Comparison of ENCODE assay signal across 9 mouse cellular contexts in the genomic region with DNA sequence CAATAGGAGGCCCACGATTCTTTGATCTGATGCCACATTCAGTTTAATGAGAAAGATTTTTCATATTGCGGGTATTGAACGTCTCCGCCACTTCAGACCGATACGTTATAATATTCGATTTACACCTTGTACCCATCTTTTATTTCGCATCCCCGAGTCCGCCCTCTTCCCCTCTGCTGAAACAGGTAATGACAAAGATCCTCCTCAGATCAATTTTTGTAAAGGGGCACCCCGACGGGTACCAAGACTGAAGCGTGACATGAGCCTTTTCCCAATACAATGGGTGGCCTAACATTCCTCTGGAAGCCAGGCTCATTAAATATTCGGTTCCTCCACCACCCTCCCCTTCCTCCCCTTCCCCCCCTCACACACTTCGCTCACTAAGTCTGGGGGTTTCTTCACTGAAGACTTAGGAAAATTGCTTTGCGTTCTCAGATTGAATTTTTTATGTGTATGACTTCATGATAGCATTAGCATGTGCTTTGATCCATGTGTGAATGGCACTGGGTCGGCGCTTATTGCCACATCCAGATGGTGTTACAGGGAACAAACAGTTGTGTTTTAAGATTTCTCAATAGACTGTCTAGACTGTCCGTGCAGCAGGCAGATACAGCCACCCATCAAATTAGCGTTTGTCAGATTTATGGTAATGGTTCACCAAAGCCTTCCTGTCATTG.
A peak's percentile ranks its signal among the peaks of the same experiment; 100 is the strongest.
DNase-seq lines count a peak whose midpoint lies in the region; ATAC-seq lines count a peak whose summit lies in the region.
"Had no signal": no experiment of that assay in that cellular context is flagged by ENCODE, and none has a peak within 500 bp of the region (broad histone marks: within the 10 kb centered on the region; RNA-seq: fewer than 3 reads in every experiment).

No protein-coding gene starts in this region.

- no peak overlapping the region for H3K27ac ChIP-seq in liver, embryonic 11.5 days (ENCODE audit: low read depth, low read length)
- H3K27ac ChIP-seq in liver, embryonic 12.5 days = no peak overlapping the region
- H3K27ac ChIP-seq in forebrain, embryonic 14.5 days (ENCODE audit: low read depth, low read length) = no peak overlapping the region
- no peak overlapping the region for H3K27ac ChIP-seq in limb, embryonic 13.5 days
- no peak overlapping the region for H3K27ac ChIP-seq in neural tube, embryonic 13.5 days (replicated peaks)
- H3K27ac ChIP-seq in intestine, embryonic 15.5 days = no peak overlapping the region

- WGBS in liver, embryonic 11.5 days = 59% methylated on average over 20 of the region's 20 CpGs
- 60% methylated on average over 20 of the region's 20 CpGs for WGBS in liver, embryonic 12.5 days (ENCODE audit: insufficient replicate concordance)
- WGBS in forebrain, embryonic 14.5 days = 14% methylated on average over 20 of the region's 20 CpGs
- 31% methylated on average over 20 of the region's 20 CpGs for WGBS in limb, embryonic 13.5 days
- 15% methylated on average over 20 of the region's 20 CpGs for WGBS in neural tube, embryonic 13.5 days
- 62% methylated on average over 20 of the region's 20 CpGs for WGBS in intestine, embryonic 15.5 days

- no peak for DNase-seq in liver, embryonic 11.5 days (ENCODE audit: low spot score)
- peak; percentile 73 for DNase-seq in forebrain, embryonic 14.5 days (ENCODE audit: low spot score)
- no peak for DNase-seq in cerebellum, adult 18-20 months
- no peak for DNase-seq in testis, postnatal 14 days (ENCODE audit: low spot score)

- H3K4me3 ChIP-seq in liver, embryonic 11.5 days (ENCODE audit: low read depth, low read length) = no peak overlapping the region
- H3K4me3 ChIP-seq in liver, embryonic 12.5 days = no peak overlapping the region
- H3K4me3 ChIP-seq in forebrain, embryonic 14.5 days (ENCODE audit: low read depth, low read length) = no peak overlapping the region
- no peak overlapping the region for H3K4me3 ChIP-seq in limb, embryonic 13.5 days
- no peak overlapping the region for H3K4me3 ChIP-seq in neural tube, embryonic 13.5 days
- no peak overlapping the region for H3K4me3 ChIP-seq in intestine, embryonic 15.5 days (replicated peaks)

- peak overlapping the region; percentile 19; the same call in 1 of the 2 replicates for H3K4me2 ChIP-seq in liver, embryonic 11.5 days
- no peak overlapping the region for H3K4me2 ChIP-seq in liver, embryonic 12.5 days
- peak overlapping the region; percentile 36 for H3K4me2 ChIP-seq in forebrain, embryonic 14.5 days (ENCODE audit: low read length)
- peak overlapping the region; percentile 41; the same call in 1 of the 2 replicates for H3K4me2 ChIP-seq in limb, embryonic 13.5 days (replicated peaks)
- peak overlapping the region; percentile 44 for H3K4me2 ChIP-seq in neural tube, embryonic 13.5 days
- H3K4me2 ChIP-seq in intestine, embryonic 15.5 days (replicated peaks) = no peak overlapping the region

- H3K9ac ChIP-seq in liver, embryonic 11.5 days (ENCODE audit: low read depth, low read length) = no peak overlapping the region
- H3K9ac ChIP-seq in liver, embryonic 12.5 days = no peak overlapping the region
- no peak overlapping the region; the same call in 1 of the 2 replicates for H3K9ac ChIP-seq in forebrain, embryonic 14.5 days (ENCODE audit: low read length)
- H3K9ac ChIP-seq in limb, embryonic 13.5 days = no peak overlapping the region
- H3K9ac ChIP-seq in neural tube, embryonic 13.5 days = no peak overlapping the region
- H3K9ac ChIP-seq in intestine, embryonic 15.5 days = no peak overlapping the region

- no peaks in the 10 kb centered on the region for H3K36me3 ChIP-seq in liver, embryonic 11.5 days (ENCODE audit: control insufficient read depth, insufficient read depth, low read length)
- no peaks in the 10 kb centered on the region for H3K36me3 ChIP-seq in liver, embryonic 12.5 days
- no peaks in the 10 kb centered on the region for H3K36me3 ChIP-seq in forebrain, embryonic 14.5 days (ENCODE audit: control insufficient read depth, insufficient read depth, low read length)
- H3K36me3 ChIP-seq in limb, embryonic 13.5 days = no peaks in the 10 kb centered on the region
- no peaks in the 10 kb centered on the region for H3K36me3 ChIP-seq in neural tube, embryonic 13.5 days
- H3K36me3 ChIP-seq in intestine, embryonic 15.5 days = no peaks in the 10 kb centered on the region

- no peaks in the 10 kb centered on the region for H3K9me3 ChIP-seq in liver, embryonic 11.5 days (ENCODE audit: control insufficient read depth, low read length)
- no peaks in the 10 kb centered on the region for H3K9me3 ChIP-seq in liver, embryonic 12.5 days (replicated peaks)
- H3K9me3 ChIP-seq in forebrain, embryonic 14.5 days (replicated peaks; ENCODE audit: control insufficient read depth, low read length) = no peaks in the 10 kb centered on the region
- H3K9me3 ChIP-seq in limb, embryonic 13.5 days = no peaks in the 10 kb centered on the region
- H3K9me3 ChIP-seq in neural tube, embryonic 13.5 days = no peaks in the 10 kb centered on the region
- H3K9me3 ChIP-seq in intestine, embryonic 15.5 days = no peaks in the 10 kb centered on the region

- no peaks in the 10 kb centered on the region for H3K27me3 ChIP-seq in liver, embryonic 11.5 days (replicated peaks; ENCODE audit: control insufficient read depth, insufficient read depth, low read length)
- no peaks in the 10 kb centered on the region for H3K27me3 ChIP-seq in liver, embryonic 12.5 days (replicated peaks)
- H3K27me3 ChIP-seq in forebrain, embryonic 14.5 days (replicated peaks; ENCODE audit: control insufficient read depth, insufficient read depth, low read length) = no peaks in the 10 kb centered on the region
- peaks cover 12% of the 10 kb centered on the region for H3K27me3 ChIP-seq in limb, embryonic 13.5 days
- no peaks in the 10 kb centered on the region for H3K27me3 ChIP-seq in neural tube, embryonic 13.5 days
- H3K27me3 ChIP-seq in intestine, embryonic 15.5 days (replicated peaks) = no peaks in the 10 kb centered on the region

- H3K4me1 ChIP-seq in liver, embryonic 11.5 days (replicated peaks; ENCODE audit: control insufficient read depth, insufficient read depth, low read length) = peaks cover 13% of the 10 kb centered on the region; the same call in 1 of the 2 replicates
- peaks cover 15% of the 10 kb centered on the region for H3K4me1 ChIP-seq in liver, embryonic 12.5 days
- peaks cover 25% of the 10 kb centered on the region for H3K4me1 ChIP-seq in forebrain, embryonic 14.5 days (ENCODE audit: control insufficient read depth, insufficient read depth, low read length)
- peaks cover 54% of the 10 kb centered on the region for H3K4me1 ChIP-seq in limb, embryonic 13.5 days
- H3K4me1 ChIP-seq in neural tube, embryonic 13.5 days (replicated peaks) = peaks cover 51% of the 10 kb centered on the region
- H3K4me1 ChIP-seq in intestine, embryonic 15.5 days (replicated peaks) = 0 out of 2 replicates have a peak, but pooled peaks cover 6% of the 10 kb centered on the region

- ATAC-seq in liver, embryonic 11.5 days (replicated peaks; ENCODE audit: low FRiP score) = no peak
- no peak for ATAC-seq in liver, embryonic 12.5 days
- peak; percentile 77 for ATAC-seq in forebrain, embryonic 14.5 days
- ATAC-seq in limb, embryonic 13.5 days (ENCODE audit: low FRiP score, low read depth) = peak; percentile 38; the same call in 1 of the 2 replicates
- ATAC-seq in neural tube, embryonic 13.5 days (ENCODE audit: low read depth) = peak; percentile 74
- no peak for ATAC-seq in intestine, embryonic 15.5 days
- ATAC-seq: inflammation-experienced regulatory T-cells, adult 6 months had no signal

Comparison
In these comparisons a context has a peak if more than half of its experiments do, and no peak if none do; other contexts are left out.
1. H3K4me2 ChIP-seq: peak in liver, embryonic 11.5 days (single experiment), forebrain, embryonic 14.5 days (single experiment), limb, embryonic 13.5 days (single experiment) and neural tube, embryonic 13.5 days (single experiment); none in liver, embryonic 12.5 days (single experiment) and intestine, embryonic 15.5 days (single experiment).
2. ATAC-seq: peak in forebrain, embryonic 14.5 days (single experiment), limb, embryonic 13.5 days (single experiment) and neural tube, embryonic 13.5 days (single experiment); none in liver, embryonic 11.5 days (single experiment), liver, embryonic 12.5 days (single experiment) and intestine, embryonic 15.5 days (single experiment).